Mouse (Mus musculus) mouse trophoblast stem cell (cell line): Measurements from ENCODE around the gene Tardbp.

ENCODE experiments used
- in situ Hi-C, 2 experiments: fragments of 300-500 bp; cut with MseI, MboI; formaldehyde crosslinking; loops; 2 replicates in 1 of 2; 3 replicates in 1 of 2; pipeline ENCODE4 v1.15.1; 2025

Gene Tardbp

DNA sequence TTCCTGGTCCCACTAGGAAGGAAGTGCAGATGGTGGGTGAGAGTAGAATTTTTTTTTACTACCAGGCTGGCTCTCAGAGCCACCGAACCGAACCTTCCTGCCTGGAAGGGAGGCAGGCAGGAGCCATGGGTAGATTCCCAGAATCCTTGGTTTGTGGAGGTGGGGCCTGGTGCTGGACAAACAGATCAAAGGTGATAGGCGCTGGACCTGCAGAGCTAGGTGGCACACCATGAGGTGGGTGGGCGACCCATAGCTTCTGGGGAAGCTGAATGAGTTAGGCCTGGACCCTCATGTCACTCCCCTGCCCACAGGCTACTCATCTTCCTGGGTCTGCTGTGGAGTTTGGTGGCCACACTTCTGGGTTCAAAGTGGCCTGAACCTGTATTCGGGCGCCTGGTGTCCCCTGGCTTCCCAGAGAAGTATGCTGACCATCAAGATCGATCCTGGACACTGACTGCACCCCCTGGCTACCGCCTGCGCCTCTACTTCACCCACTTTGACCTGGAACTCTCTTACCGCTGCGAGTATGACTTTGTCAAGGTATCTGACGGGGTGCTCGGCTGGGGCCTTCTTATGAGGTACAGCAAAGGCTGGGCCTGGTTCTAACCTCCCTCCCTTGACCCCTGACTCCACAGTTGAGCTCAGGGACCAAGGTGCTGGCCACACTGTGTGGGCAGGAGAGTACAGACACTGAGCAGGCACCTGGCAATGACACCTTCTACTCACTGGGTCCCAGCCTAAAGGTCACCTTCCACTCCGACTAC lies 24.3 kb downstream of the Tardbp start, which contains the start of gene Masp2:
Gene Masp2 (plus strand): TSS at position 198 of the 764 bp plus-strand sequence.
- in situ Hi-C loops = no loop called here

DNA sequence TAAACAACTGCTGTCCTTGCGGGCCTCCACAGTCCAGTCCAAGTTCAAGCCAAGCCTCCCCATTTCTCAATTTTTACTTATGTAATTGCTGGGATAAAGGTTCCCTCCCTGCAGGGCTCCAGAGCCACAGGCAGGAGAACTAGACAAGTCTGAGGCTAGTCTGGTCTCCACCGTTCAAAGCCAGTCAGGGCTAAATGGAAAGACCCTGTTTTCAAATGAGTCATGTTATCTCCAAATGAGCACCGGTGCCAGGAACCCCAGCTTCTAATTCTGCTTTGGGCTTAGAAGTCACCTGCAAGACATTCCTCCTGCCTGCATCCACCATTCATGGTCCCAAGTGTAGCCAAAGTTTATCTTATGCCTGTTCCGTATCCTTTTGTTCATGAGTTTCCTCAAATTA lies 24.9 kb downstream of the Tardbp start:
- in situ Hi-C loops = no loop called here

DNA sequence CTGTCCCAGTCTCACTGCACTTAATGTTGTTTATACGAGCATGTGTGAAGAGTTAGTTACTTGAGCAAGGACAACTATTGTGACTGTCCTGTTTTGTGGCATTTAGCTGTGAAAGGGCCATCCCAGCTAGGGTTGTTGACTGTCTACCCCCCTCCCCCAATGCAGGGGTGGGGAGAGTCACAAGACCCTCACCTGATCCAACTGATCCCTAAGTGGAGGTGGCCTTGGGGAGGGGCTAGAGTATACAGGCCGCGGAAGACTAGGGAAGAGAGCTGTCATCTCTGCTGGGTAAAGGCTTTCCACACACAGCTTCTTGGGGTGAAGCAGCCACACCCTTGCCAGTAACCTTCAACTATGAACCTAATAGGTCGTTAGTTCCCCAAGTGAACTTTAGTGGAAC lies 26.5 kb downstream of the Tardbp start:
- in situ Hi-C loops = no loop called here

DNA sequence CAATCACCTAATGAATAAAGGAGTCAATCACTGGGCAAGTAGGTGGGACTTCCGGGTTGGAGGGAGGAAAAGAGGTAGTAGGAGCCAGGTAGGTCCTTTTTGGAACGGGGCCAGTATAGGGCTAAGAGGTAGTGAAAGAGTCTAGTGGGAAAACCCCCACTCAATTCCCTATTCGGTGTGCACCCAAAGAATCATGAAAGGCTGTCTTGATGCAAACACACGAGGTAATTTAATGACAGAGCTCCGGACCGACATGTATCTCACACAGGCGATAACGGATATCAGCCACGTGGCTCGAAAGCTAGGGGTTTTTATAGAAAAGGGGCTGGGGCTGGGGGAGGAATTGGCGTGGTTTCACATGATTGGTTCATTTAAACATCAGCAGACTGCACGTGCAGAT lies 28.0 kb downstream of the Tardbp start:
- in situ Hi-C loops = no loop called here

DNA sequence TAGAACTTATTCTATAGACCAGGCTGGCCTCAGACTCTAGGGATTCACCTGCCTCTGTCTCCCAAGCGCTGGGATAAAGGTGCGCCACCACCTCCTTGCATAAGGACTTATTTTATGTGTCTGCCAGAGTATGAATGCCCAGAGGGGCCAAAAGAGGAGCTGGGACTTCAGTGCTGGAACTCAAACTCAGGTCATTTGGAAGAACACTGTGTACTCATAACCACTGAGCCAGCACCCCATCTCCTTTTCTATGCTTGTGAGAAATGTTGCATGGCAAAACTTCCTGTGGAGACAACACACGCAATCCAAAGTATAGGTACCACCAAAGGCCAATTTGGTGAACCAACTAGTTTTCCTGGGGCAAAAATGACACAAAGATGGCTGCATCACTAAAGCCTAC lies 30.1 kb downstream of the Tardbp start:
- in situ Hi-C loops = no loop called here

DNA sequence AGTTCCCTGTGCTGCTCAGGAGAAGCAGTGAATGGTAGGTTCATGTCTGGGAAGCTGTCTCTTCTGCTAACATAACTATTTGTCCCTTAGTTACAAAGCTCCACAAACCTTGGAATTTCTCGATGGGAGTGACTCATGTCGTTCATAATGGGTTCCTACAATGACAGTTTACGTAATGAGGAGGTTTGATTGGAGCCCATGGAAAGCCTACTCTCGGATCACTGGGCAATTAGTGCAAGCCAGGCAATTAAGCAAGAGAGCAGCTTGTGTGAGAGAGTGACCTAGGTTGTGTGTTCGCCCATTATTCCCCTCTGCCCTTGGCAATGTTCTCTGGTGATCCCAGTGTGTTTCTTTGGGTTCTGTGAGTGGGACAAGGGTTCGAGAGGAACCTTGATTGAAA lies 30.9 kb downstream of the Tardbp start:
- in situ Hi-C loops = no loop called here

DNA sequence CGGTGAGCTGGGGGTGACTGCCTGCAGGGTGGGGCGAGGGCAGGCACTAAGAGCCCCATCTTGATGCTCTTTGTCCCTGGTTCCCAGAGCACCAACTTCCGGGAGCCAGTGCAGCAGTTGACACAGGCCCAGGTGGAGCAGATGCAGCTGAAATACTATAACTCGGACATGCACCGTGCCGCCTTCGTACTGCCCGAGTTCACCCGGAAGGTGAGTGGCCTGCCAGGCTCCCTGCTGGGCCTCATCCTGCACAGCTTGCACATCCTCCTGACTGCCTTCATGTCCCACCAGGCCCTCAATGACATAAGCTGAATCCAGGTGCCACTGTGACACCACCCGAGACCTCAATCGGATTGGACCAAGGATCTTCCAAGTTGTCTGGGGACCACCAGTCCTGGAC lies 32.8 kb downstream of the Tardbp start:
- in situ Hi-C loops = no loop called here

DNA sequence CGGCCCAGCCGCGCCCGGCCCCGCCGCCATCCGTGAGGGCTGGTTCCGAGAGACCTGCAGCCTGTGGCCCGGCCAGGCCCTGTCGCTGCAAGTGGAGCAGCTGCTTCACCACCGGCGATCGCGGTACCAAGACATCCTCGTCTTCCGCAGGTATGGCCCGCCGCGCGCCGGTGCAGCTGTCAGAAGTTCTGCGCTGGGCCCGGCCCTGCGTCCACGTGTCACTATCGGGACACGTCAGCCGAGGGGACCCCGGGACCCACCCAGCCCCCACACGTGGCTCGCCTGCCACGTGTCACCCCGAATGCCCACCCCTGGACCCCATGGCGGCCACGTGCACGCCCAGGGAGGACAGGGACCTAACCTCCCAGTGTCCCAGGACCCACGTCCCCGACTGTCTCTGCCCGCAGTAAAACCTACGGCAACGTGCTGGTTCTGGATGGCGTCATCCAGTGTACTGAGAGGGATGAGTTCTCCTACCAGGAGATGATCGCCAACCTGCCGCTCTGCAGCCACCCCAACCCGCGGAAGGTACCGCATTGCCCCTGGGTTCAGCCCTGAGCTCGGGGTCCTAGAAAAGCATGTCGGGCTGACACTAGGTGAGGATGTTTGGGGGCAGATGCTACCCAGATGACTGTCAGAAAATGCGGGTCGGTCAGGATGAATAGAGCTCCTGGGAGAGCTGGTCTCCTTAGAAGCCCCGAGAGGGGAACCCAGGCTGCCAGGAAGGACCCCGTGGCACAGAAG lies 35.0 kb downstream of the Tardbp start:
- in situ Hi-C loops = no loop called here

DNA sequence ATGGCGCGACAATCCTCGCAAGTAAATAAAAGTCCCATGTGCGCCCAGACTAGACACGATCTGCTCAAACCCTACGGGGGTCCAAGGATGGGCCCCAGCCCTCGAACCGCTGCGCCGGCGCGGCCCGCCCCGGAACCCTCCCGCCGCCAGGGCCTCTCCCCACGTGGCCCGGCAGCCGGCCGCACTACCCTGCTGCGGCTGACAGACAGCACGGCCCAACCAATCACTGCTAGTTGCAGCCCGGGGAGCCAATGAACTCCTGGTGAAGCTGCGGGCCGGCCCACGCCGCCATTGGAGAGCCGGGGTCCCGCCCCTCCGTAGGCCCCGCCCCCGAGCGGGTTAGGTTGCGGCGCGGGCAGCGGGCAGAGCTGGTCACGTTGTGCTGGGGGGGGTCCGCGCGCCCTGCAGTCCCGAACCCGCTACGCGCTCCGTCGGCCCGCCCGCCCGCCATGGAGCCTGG lies 35.6 kb downstream of the Tardbp start, which contains the start of gene Srm:
Gene Srm (plus strand): TSS at position 333 of the 460 bp plus-strand sequence.
- in situ Hi-C loops = no loop called here

DNA sequence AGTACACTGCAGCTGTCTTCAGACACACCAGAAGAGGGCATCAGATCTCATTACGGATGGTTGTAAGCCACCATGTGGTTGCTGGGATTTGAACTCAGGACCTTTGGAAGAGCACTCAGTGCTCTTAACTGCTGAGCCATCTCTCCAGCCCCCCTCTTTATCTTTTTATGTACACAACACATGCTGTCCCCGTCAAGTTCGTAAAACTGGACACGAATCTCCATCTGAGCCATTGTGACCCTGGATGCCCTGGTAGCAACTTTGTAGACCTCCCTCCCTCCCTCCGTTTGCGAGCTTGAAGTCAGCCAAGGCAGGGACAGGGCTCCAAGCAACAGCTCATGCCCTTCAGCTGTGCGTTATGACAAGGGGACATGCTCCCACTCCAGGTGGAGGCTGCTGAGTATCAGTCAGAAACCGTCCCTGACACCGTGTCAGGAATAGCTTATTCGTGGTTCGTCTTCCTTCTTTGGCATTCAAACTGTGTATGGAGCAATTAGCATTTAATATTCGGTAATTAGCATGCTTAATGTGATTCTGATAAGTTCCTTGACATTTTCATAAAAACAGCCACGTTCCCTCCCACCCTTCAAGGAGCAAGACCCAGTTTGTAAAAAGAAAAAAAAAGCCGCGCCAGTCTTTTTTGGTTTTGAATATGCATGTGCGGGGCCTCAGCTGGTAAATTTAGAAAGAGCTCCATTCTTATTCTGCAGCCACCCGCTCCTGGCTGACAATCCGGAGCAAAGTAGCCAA lies 36.2 kb downstream of the Tardbp start:
- in situ Hi-C loops = no loop called here

DNA sequence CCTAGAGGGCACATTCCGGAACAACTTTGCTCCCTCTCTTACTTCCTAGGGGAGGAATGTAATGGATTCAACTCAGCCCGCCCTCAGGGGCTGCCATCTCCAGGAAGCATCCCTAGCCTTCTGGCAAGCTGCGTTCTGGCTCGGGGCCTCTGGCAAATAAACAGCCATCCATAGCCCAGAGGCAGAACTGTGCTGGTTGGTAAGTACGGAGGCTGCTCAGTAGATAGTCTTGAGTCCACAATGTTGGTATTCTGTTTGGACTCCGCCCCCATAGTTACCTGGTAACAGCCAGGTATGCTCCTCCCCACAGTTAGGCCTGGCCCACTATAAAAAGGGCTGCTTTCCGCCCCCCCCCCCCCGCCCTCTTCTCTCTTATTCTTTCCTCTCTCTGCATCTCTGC lies 37.3 kb downstream of the Tardbp start:
- in situ Hi-C loops = no loop called here

DNA sequence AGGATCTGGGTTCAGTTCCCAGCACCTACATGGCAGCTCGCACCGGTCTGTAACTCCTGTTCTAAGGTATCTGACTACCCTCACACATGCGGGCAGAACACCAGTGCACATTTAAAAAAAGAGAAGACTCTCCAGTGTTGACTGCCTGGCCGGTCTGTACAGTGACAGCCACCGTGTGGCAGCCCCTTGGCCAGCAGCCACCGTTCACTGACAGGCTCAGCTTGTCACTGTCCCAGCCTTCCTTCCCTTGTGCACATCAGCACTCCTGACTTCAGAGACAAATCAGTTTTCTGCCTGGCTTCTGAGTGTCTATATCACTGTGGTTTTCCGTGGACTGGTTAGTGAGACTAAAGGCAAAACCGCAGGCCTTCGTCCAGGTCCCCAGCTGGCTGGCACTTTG lies 38.0 kb downstream of the Tardbp start:
- in situ Hi-C loops = no loop called here

DNA sequence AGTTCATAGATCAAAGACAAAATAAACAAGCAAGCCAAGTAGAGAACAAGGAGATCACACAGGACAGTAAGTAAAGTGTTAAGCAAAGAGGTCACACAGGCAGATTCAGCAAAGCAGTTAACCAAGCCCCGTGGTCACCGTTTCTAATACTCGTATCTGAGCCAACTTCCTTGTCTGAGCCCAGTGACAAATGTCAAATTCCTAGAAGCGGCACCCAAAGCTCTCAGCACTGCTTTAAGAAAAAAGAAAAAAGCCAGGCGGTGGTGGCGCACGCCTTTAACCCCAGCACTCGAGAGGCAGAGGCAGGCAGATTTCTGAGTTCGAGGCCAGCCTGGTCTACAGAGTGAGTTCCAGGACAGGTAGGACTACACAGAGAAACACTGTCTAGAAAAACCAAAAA lies 40.2 kb downstream of the Tardbp start:
- in situ Hi-C loops = no loop called here

DNA sequence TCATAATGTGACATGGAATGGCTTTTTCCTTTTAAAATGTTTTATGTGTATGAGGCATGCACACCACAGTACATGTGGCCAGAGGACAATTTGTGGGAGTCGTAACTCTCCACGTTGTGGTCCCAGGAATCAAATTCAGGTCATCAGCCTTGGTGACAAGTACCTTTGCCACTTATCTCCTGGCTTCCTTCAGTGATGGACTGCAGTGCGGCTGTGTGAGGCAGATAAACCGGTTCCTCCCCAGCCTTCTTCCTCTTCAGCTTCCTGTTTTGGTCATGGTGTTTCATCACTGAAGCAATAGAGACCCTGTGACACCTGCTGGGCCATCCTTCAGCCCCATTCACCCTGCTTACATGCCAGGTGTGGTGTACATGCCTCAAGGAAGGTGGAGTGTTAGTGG lies 43.6 kb downstream of the Tardbp start:
- in situ Hi-C loops = no loop called here

DNA sequence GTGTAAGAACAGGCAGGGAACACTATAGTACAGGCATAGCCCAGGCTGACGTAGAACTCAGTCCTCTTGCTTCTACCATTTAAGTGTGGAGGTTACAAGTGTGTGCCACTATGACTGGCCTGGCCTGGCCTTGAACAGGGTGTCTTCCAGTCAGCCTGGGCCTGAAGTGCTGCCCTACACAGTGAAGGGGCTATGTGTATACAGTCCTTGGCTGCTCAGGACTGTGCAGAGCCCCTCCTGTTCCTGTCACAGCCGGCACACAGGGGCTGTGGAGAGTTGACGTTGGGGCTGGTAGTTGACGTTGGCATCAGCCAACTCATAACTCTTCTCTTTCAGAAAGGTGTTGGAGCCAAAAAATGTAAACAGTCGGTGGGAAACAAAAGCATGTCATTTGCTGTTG lies 45.4 kb downstream of the Tardbp start:
- in situ Hi-C loops = no loop called here

DNA sequence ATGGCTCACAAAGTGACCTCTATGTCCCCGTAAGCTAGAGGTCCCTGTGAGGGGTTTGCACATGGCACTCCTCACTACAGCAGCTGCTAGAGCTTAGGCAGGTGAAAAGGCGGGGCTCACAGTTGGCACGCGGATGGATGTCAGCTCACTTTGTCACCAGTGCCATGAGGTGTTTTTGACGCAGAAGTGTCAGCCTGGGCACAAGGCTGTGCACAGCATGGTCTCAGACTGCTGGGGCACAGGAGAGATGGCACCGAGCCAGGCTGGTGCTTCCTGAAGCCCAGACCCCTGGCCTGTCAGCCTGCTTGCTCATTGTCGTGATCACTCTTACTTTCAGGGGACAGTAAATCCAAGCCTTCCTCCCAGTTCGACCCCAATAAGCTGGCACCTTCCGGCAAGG lies 46.1 kb downstream of the Tardbp start:
- in situ Hi-C loops = no loop called here

DNA sequence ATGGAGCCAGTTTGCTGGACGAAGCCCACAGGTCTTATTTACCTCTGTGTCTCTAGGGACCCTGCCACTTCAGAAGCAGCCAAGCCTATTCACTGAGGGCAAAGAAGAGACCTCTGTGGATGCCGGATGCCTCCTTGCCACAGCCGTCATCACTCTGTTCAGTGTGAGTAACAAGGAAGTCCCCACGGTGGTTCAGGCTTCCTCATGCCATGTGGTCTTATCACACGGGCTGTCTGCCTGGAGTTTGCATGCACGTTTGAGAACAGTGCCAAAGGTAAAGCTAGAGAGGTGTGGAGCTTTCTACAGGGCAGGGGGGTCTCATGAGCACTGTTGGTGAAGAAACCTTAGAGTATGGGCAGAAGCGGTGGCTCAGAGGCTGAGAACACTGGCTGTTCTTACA lies 53.6 kb downstream of the Tardbp start:
- in situ Hi-C loops = no loop called here

DNA sequence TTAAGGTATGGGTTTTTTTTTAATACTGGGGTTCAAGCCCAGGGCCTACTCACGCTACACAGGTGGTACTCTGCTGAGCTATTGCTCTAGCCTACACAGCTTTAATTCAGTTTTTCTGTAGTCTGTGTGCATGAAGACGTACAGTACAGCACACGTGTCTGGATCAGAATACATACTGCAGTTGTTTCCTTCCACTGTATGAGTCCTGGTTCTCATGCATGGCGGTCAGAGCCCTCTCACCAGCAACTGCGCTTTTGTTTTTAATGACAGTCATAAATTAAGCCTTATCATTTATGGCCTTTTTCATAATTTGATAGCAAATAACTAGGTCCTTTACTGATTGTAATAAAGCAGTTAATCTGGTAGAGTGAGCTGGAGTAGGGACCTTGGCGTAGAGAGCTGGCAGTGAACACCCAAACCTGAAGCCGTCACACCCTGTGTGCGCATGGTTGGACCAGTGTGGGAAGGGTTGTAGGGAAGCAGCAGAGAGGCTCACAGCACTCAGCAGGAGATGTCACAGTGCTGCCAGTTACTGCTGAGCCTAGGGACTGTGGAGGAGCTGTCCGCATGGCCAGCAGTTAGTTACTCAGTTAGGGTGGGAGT lies 56.0 kb downstream of the Tardbp start:
- in situ Hi-C loops = no loop called here

DNA sequence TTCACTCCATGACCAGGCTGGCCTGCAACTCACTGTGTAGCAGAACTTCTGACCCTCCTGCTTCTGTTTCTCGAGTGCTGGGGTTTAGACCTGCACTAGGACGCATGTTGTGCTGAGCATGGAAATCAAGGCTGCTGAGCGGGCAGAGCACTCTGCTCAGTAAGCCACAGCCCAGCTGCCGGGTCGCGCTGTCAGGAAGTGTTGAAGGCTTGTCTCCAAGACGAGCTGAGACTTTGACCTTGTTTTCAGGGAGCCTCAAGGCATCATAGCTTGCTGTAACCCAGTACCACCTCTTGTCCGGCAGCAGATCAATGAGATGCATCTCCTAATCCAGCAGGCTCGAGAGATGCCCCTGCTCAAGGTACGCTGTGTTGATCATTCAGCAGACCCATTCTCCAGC lies 56.7 kb downstream of the Tardbp start:
- in situ Hi-C loops = no loop called here

DNA sequence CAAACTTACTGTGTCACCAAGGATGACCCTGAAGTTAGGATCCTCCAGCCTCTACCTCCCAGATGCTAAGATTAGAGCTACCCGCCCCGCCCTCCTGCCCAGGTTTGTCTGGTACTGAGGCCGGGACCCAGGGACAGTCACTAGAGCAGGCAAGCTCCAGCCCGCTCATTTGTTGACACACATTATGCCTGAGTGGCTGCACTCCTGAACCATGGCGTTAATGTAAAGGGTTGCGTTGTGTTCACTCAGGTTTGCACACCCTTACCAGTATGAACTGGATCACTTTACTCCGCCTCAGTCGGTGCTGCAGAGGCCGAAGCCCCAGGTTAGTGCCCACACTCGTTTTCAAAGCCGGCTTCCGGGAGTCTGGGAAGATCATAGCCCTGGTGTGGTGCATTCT lies 63.2 kb downstream of the Tardbp start:
- in situ Hi-C loops = no loop called here

DNA sequence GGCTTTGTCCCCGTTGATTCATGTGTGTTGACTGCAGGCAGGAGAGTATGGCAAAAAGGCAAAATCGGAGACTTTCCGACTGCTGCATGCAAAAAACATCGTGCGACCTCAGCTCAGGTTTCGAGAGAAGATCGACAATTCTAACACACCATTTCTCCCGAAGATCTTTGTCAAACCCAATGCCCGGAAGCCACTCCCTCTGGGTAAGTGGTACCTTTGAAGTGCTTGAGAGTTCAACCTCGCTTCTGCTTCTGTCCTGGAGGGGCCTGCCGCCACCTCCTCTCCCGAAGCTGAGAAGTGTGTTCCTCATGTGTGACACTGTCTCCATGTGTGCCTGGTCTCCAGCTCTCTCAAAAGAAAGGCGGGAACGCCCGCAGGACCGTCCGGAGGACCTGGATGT lies 64.1 kb downstream of the Tardbp start:
- in situ Hi-C loops = no loop called here
